Mouse (Mus musculus): ENCODE measurements around the gene Dgki. TPM values are rescaled to one million over a fixed set of nuclear protein-coding genes. Genes with fewer than 3 reads are reported as not detected.

Dgki gene
- polyA plus RNA-seq, 1 experiment from 2014 or later = 0.92 TPM

DNA sequence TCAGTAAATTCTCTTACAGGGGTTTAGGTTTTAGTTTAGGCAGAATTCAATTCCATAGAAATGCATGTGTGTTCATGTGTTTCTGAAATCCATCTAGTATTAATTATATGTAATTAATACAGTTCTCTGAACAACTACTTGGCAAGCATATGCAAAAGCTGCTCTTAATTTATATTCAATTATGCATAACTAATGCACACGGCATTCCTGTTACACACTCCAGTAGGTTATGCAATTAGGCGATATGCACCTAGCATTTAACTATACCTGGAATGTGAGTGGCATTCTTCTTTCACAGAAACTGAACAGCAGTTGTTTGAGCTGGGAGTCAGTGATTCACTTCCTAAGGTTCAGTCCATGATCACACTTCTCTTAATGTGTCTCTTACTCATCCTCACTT, 370.2 kb downstream of the Dgki start:
- H3K4me2 ChIP-seq = no peak overlapping the region
- H3K9me3 ChIP-seq = no peaks in the 10 kb centered on the region
- 60% methylated on average over 2 of the region's 2 CpGs for WGBS
- no peaks in the 10 kb centered on the region for H3K4me1 ChIP-seq
- no peaks in the 10 kb centered on the region for H3K36me3 ChIP-seq
- no peak overlapping the region for H3K4me3 ChIP-seq
- no peak overlapping the region for H3K27ac ChIP-seq
- H3K27me3 ChIP-seq = no peaks in the 10 kb centered on the region
- ATAC-seq (ENCODE audit: insufficient number of reproducible peaks, low FRiP score, low TSS enrichment, low read depth) = no peak
- no peak overlapping the region for H3K9ac ChIP-seq

DNA sequence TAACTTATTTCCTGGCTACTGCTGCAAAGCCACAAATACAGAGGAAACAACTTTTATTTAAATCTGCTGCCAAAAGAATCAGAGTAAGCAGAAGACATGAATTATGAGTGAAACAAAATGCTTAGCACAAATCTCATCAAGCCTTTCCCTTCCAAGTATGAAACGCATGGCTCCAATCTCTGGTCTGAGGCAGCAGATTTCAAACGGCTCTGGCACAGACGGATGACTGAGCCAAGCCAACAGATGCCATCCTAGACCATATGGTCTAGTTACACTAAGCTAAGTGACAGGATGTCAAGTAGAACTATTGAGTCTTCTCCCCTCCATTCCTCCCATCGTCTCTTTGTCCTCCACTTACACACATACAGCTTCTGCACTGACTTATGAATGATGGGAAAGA, 373.5 kb downstream of the Dgki start:
- no peaks in the 10 kb centered on the region for H3K9me3 ChIP-seq
- H3K4me3 ChIP-seq = no peak overlapping the region
- 41% methylated on average over 4 of the region's 4 CpGs for WGBS
- no peak overlapping the region for H3K27ac ChIP-seq
- H3K4me1 ChIP-seq = no peaks in the 10 kb centered on the region
- ATAC-seq (ENCODE audit: insufficient number of reproducible peaks, low FRiP score, low TSS enrichment, low read depth) = no peak
- H3K36me3 ChIP-seq = no peaks in the 10 kb centered on the region
- H3K9ac ChIP-seq = no peak overlapping the region
- H3K27me3 ChIP-seq = no peaks in the 10 kb centered on the region
- no peak overlapping the region for H3K4me2 ChIP-seq

DNA sequence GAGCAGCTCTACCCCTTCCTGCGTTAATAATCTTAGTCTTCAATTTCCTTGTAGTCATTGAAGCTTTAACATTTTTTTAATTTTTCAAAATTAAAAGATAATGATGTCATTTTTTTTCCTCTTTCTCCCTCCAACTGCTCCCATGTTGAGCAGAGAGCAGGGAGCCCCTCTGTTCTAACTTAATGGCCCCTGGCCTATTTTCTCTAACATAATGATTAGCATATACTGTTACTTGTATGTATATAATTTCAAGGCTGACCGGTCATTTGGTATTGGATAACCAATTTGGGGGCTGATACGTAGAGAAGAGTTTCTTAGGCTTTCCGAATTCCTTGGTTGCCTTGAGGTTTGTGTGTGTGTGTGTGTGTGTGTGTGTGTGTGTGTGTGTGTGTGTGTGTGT, 378.0 kb downstream of the Dgki start:
- 89% methylated on average over 4 of the region's 4 CpGs for WGBS
- Histone ChIP-seq H3K4me3 (no peak overlapping the region), H3K27ac (no peak overlapping the region), H3K36me3 (no peaks in the 10 kb centered on the region), H3K9ac (no peak overlapping the region), H3K4me1 (no peaks in the 10 kb centered on the region), H3K27me3 (no peaks in the 10 kb centered on the region), H3K4me2 (no peak overlapping the region), H3K9me3 (no peaks in the 10 kb centered on the region)
- no peak for ATAC-seq (ENCODE audit: insufficient number of reproducible peaks, low FRiP score, low TSS enrichment, low read depth)

DNA sequence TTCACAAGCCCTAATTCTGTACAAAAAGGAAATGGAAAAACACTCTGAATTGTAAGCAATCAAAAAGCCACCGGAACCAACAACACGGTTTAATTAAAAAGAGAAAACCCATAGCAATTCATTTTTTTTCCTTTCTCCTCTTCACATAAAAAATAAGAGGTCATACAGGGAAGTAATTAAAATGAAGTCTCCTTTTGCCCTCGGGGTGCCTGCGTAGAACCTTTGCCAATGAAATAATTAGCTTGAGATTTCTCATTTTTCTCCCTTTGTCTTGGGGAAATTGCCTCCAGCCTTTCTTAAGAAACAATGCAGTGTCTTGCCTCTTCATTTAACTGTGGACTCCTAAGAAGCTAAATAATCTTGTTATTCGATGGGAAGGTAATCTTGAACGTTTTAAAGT, 388.4 kb downstream of the Dgki start:
- Histone ChIP-seq H3K9ac (no peak overlapping the region), H3K36me3 (no peaks in the 10 kb centered on the region), H3K27ac (no peak overlapping the region), H3K4me2 (no peak overlapping the region), H3K4me3 (no peak overlapping the region), H3K4me1 (0 out of 2 replicates have a peak, but pooled peaks cover 4% of the 10 kb centered on the region), H3K9me3 (no peaks in the 10 kb centered on the region), H3K27me3 (no peaks in the 10 kb centered on the region)
- ATAC-seq (ENCODE audit: insufficient number of reproducible peaks, low FRiP score, low TSS enrichment, low read depth) = no peak
- 59% methylated on average over 6 of the region's 6 CpGs for whole genome bisulfite sequencing

GRCm38 (mm10) chr6:36907191-36907590, 392.8 kb downstream of the Dgki start:
- Histone ChIP-seq H3K36me3 (no peaks in the 10 kb centered on the region), H3K9me3 (no peaks in the 10 kb centered on the region), H3K4me1 (peaks cover 11% of the 10 kb centered on the region), H3K27me3 (no peaks in the 10 kb centered on the region), H3K27ac (peak overlapping the region; percentile 67), H3K9ac (no peak overlapping the region), H3K4me3 (no peak overlapping the region), H3K4me2 (no peak overlapping the region)
- 53% methylated on average over 3 of the region's 3 CpGs for WGBS
- ATAC-seq (ENCODE audit: insufficient number of reproducible peaks, low FRiP score, low TSS enrichment, low read depth) = no peak

GRCm38 (mm10) chr6:36905965-36906364, 394.0 kb downstream of the Dgki start:
- Histone ChIP-seq H3K27me3 (no peaks in the 10 kb centered on the region), H3K27ac (peak overlapping the region; percentile 61), H3K9me3 (no peaks in the 10 kb centered on the region), H3K4me2 (no peak overlapping the region), H3K4me1 (peaks cover 11% of the 10 kb centered on the region), H3K4me3 (no peak overlapping the region), H3K9ac (no peak overlapping the region), H3K36me3 (no peaks in the 10 kb centered on the region)
- ATAC-seq (ENCODE audit: insufficient number of reproducible peaks, low FRiP score, low TSS enrichment, low read depth) = no peak
- 74% methylated on average over 3 of the region's 3 CpGs for WGBS

DNA sequence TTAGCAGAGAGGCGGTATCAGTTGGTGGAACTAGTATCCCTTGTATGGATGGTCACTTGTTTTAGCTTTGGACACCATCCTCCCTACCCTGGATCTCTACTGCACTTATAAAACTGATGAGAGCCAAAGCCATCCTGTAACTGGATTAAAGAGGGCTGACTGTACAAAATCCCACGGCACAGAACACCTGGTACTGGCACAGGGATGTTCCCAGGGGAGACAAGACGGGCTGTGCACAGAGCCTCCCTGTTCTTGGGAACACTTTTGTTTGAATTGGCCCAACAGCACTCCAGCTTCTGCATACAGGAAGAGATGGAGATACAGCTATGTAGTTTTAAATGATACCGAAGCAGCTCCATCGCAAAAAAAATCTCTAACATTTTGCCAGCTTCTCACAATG, 395.1 kb downstream of the Dgki start:
- Histone ChIP-seq H3K27ac (no peak overlapping the region), H3K4me2 (no peak overlapping the region), H3K4me1 (peaks cover 11% of the 10 kb centered on the region), H3K36me3 (no peaks in the 10 kb centered on the region), H3K9ac (no peak overlapping the region), H3K4me3 (no peak overlapping the region), H3K9me3 (no peaks in the 10 kb centered on the region), H3K27me3 (no peaks in the 10 kb centered on the region)
- WGBS = 69% methylated on average over 5 of the region's 5 CpGs
- ATAC-seq (ENCODE audit: insufficient number of reproducible peaks, low FRiP score, low TSS enrichment, low read depth) = no peak

- ATAC-seq (ENCODE audit: insufficient number of reproducible peaks, low FRiP score, low TSS enrichment, low read depth) = no peak
- 30% methylated on average over 5 of the region's 5 CpGs for WGBS
- no peaks in the 10 kb centered on the region for H3K27me3 ChIP-seq
- H3K4me3 ChIP-seq = no peak overlapping the region
- H3K4me1 ChIP-seq = peaks cover 11% of the 10 kb centered on the region
- H3K27ac ChIP-seq = no peak overlapping the region
- no peaks in the 10 kb centered on the region for H3K9me3 ChIP-seq
- H3K4me2 ChIP-seq = no peak overlapping the region
- H3K36me3 ChIP-seq = no peaks in the 10 kb centered on the region
- no peak overlapping the region for H3K9ac ChIP-seq
Measured at GRCm38 (mm10) chr6:36903821-36904220, 396.2 kb downstream of the Dgki start.

GRCm38 (mm10) chr6:36903159-36903794, 396.7 kb downstream of the Dgki start:
- H3K4me1 ChIP-seq = peaks cover 11% of the 10 kb centered on the region
- ATAC-seq (ENCODE audit: insufficient number of reproducible peaks, low FRiP score, low TSS enrichment, low read depth) = no peak
- no peaks in the 10 kb centered on the region for H3K9me3 ChIP-seq
- H3K4me3 ChIP-seq = no peak overlapping the region
- H3K27me3 ChIP-seq = no peaks in the 10 kb centered on the region
- H3K4me2 ChIP-seq = no peak overlapping the region
- no peak overlapping the region for H3K9ac ChIP-seq
- H3K36me3 ChIP-seq = no peaks in the 10 kb centered on the region
- 49% methylated on average over 8 of the region's 8 CpGs for WGBS
- H3K27ac ChIP-seq = no peak overlapping the region

GRCm38 (mm10) chr6:36899872-36900271, 400.1 kb downstream of the Dgki start:
- H3K4me3 ChIP-seq = no peak overlapping the region
- no peaks in the 10 kb centered on the region for H3K36me3 ChIP-seq
- no peak for ATAC-seq (ENCODE audit: insufficient number of reproducible peaks, low FRiP score, low TSS enrichment, low read depth)
- H3K27me3 ChIP-seq = no peaks in the 10 kb centered on the region
- H3K4me2 ChIP-seq = no peak overlapping the region
- H3K9me3 ChIP-seq = no peaks in the 10 kb centered on the region
- H3K27ac ChIP-seq = no peak overlapping the region
- WGBS = 86% methylated on average over 4 of the region's 4 CpGs
- no peak overlapping the region for H3K9ac ChIP-seq
- peaks cover 14% of the 10 kb centered on the region for H3K4me1 ChIP-seq

GRCm38 (mm10) chr6:36898412-36898811, 401.6 kb downstream of the Dgki start:
- H3K9me3 ChIP-seq = no peaks in the 10 kb centered on the region
- H3K27ac ChIP-seq = 0 out of 2 replicates have a peak overlapping the region, but pooled peaks have one; percentile 18
- peaks cover 8% of the 10 kb centered on the region for H3K4me1 ChIP-seq
- no peaks in the 10 kb centered on the region for H3K36me3 ChIP-seq
- no peak overlapping the region for H3K9ac ChIP-seq
- ATAC-seq (ENCODE audit: insufficient number of reproducible peaks, low FRiP score, low TSS enrichment, low read depth) = no peak
- H3K4me2 ChIP-seq = no peak overlapping the region
- H3K4me3 ChIP-seq = no peak overlapping the region
- no peaks in the 10 kb centered on the region for H3K27me3 ChIP-seq
- 50% methylated on average over 6 of the region's 6 CpGs for WGBS

DNA sequence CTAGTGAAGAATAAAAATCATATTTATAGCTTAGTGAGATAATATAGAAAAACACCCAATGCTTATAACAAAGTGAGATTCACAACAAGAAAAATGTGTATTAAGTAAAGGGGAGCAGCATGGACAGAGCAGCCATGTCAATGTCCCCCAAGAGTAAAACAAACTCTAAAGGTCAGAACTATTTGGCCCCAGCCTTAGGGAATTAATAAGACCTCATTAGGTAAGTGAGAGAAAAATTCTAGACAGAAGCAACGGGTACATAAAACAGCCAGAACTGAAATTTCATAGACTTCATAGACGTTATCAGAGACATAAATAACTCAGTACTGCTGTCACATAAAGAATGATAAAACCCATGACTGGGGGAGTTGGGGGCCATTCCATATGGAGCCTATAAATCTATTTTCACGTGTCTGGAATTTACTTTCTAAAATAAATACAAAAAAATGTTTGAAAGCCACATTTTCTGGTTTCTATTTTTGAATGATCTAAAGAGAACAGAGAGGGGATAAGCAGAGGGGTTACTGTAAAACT, 402.3 kb downstream of the Dgki start:
- Histone ChIP-seq H3K4me1 (peaks cover 8% of the 10 kb centered on the region), H3K4me2 (no peak overlapping the region), H3K9ac (no peak overlapping the region), H3K9me3 (no peaks in the 10 kb centered on the region), H3K27ac (no peak overlapping the region), H3K36me3 (no peaks in the 10 kb centered on the region), H3K4me3 (no peak overlapping the region), H3K27me3 (no peaks in the 10 kb centered on the region)
- whole genome bisulfite sequencing = 16% methylated on average over 3 of the region's 3 CpGs
- no peak for ATAC-seq (ENCODE audit: insufficient number of reproducible peaks, low FRiP score, low TSS enrichment, low read depth)

DNA sequence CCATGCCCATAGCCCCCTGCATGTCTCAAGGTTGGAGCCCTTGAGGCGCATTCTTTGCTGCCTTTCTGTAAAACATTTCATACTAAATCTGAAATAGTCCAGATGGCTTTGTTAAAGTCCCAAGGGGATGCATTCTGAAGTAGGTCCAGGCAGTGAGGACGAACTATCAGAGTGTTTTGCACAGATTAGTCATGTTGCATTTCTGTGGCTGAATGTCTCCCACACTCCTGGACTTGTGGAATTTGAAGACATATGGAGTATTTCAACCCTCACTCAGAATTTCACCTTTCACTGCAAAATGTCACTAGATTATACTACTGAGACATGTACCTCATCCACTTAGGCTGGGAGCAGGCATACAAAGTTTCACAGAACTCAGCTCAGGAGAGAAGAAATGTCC, 403.3 kb downstream of the Dgki start:
- Histone ChIP-seq H3K36me3 (no peaks in the 10 kb centered on the region), H3K9me3 (no peaks in the 10 kb centered on the region), H3K4me2 (no peak overlapping the region), H3K4me1 (peaks cover 10% of the 10 kb centered on the region), H3K27ac (peak overlapping the region; percentile 54; the same call in 1 of the 2 replicates), H3K4me3 (no peak overlapping the region), H3K9ac (no peak overlapping the region), H3K27me3 (no peaks in the 10 kb centered on the region)
- WGBS = 39% methylated on average over 2 of the region's 2 CpGs
- no peak for ATAC-seq (ENCODE audit: insufficient number of reproducible peaks, low FRiP score, low TSS enrichment, low read depth)

All from limb, embryonic 15.5 days (tissue).